Mouse (Mus musculus) heart, postnatal 0 days (tissue): ENCODE data around the gene Emilin3. TPM values are rescaled to one million over a fixed set of nuclear protein-coding genes. Genes with fewer than 3 reads are reported as not detected.

Experiments
- ATAC-seq: fragments of 200-750 bp; cut with Nextera tagmentation; 2 replicates; pipeline ENCODE4 v1.8.0; 2017; ENCODE audit warnings: low read depth, moderate number of reproducible peaks, moderate library complexity; ENCODE audit not compliant: insufficient read depth
- DNase-seq: peaks from one replicate; pipeline ENCODE4 v3.0.0-alpha.2; 2016; ENCODE audit warnings: low spot score
- H3K27ac ChIP-seq: fragments of 300-500 bp; sonication (generic); 2 replicates; pipeline ENCODE4 v1.5.1; 2014; ENCODE audit warnings: low read depth, mild to moderate bottlenecking
- H3K27me3 ChIP-seq: fragments of 300-500 bp; sonication (generic); 2 replicates; pipeline ENCODE4 v1.6.1; 2014; ENCODE audit warnings: low read length, mixed read lengths; ENCODE audit not compliant: control insufficient read depth, insufficient read depth
- H3K36me3 ChIP-seq: fragments of 300-500 bp; sonication (generic); replicated peaks from 2 replicates; pipeline ENCODE4 v1.6.1; 2014; ENCODE audit warnings: low read length, mixed read lengths; ENCODE audit not compliant: control insufficient read depth, insufficient read depth
- H3K4me1 ChIP-seq: fragments of 300-500 bp; sonication (generic); 2 replicates; pipeline ENCODE4 v1.6.1; 2014; ENCODE audit warnings: antibody characterized with exemption; ENCODE audit not compliant: control insufficient read depth, insufficient read depth
- H3K4me2 ChIP-seq: fragments of 300-500 bp; sonication (generic); 2 replicates; pipeline ENCODE4 v1.6.1; 2014; ENCODE audit warnings: low read depth, mild to moderate bottlenecking, low read length, moderate library complexity
- H3K4me3 ChIP-seq: fragments of 300-500 bp; sonication (generic); 2 replicates; pipeline ENCODE4 v1.5.1; 2014; ENCODE audit warnings: low read depth, low read length
- H3K9ac ChIP-seq: fragments of 300-500 bp; sonication (generic); replicated peaks from 2 replicates; pipeline ENCODE4 v1.6.1; 2014; ENCODE audit warnings: low read depth, low read length, mixed read lengths
- H3K9me3 ChIP-seq: fragments of 300-500 bp; sonication (generic); replicated peaks from 2 replicates; pipeline ENCODE4 v1.6.1; 2016; ENCODE audit warnings: low read length; ENCODE audit not compliant: control insufficient read depth
- CTCF ChIP-seq: IDR thresholded peaks from 2 replicates; pipeline ENCODE4 v1.5.1; 2016; ENCODE audit warnings: antibody characterized with exemption, control low read depth, low read depth
- EP300 ChIP-seq: IDR thresholded peaks from 2 replicates; pipeline ENCODE4 v1.6.1; 2016; ENCODE audit warnings: antibody characterized with exemption, low read depth
- WGBS: fragments of 180-500 bp; shearing (Covaris S2); extraction: QIAGEN DNeasy Blood & Tissue Kit; methylation state at CpG from one replicate; pipeline ENCODE4 v1.1.7; 2014; 5-methylcytosine and 5-hydroxymethylcytosine counted together
- polyA plus RNA-seq: library from polyadenylated mRNA; unstranded; fragments of >200 nt; fragmentation: Nextera tagmentation; extraction: Ambion mirVana; gene quantifications from 2 replicates; pipeline ENCODE4 v1.2.1, GENCODE M21; 2015
- total RNA-seq: library from RNA; depleted of rRNA; stranded (reverse); fragments of >200 nt; gene quantifications from 2 replicates; pipeline ENCODE4 v1.2.3, GENCODE M21; 2014; ENCODE audit warnings: low replicate concordance

The Emilin3 gene
- total and polyA plus RNA-seq, 2 experiments from 2014 or later = 0.10 to 0.84 TPM

GRCm38 (mm10) chr2:160955331-160955730, 43.2 kb upstream of the Emilin3 start:
- H3K9me3 ChIP-seq = no peaks in the 10 kb centered on the region
- H3K4me2 ChIP-seq = no peak overlapping the region
- 50% methylated on average over 7 of the region's 7 CpGs for WGBS
- peaks cover 22% of the 10 kb centered on the region for H3K4me1 ChIP-seq
- peak overlapping the region; percentile 69 for H3K27ac ChIP-seq
- no peak overlapping the region for H3K9ac ChIP-seq
- ATAC-seq (peak; percentile 49), DNase-seq (peak; percentile 62)
- no peaks in the 10 kb centered on the region for H3K27me3 ChIP-seq
- H3K36me3 ChIP-seq = peaks cover 80% of the 10 kb centered on the region
- no peak overlapping the region for H3K4me3 ChIP-seq
- TF ChIP-seq CTCF (peak; percentile 39), EP300 (no peak)

- ATAC-seq (no peak), DNase-seq (no peak)
- Histone ChIP-seq H3K9me3 (no peaks in the 10 kb centered on the region), H3K36me3 (peaks cover 80% of the 10 kb centered on the region), H3K27me3 (no peaks in the 10 kb centered on the region), H3K9ac (no peak overlapping the region), H3K27ac (no peak overlapping the region), H3K4me2 (no peak overlapping the region), H3K4me1 (peaks cover 22% of the 10 kb centered on the region), H3K4me3 (no peak overlapping the region)
- 84% methylated on average over 3 of the region's 3 CpGs for WGBS
- TF ChIP-seq CTCF (no peak), EP300 (no peak)
Measured at GRCm38 (mm10) chr2:160954541-160954940, 42.4 kb upstream of the Emilin3 start.

DNA sequence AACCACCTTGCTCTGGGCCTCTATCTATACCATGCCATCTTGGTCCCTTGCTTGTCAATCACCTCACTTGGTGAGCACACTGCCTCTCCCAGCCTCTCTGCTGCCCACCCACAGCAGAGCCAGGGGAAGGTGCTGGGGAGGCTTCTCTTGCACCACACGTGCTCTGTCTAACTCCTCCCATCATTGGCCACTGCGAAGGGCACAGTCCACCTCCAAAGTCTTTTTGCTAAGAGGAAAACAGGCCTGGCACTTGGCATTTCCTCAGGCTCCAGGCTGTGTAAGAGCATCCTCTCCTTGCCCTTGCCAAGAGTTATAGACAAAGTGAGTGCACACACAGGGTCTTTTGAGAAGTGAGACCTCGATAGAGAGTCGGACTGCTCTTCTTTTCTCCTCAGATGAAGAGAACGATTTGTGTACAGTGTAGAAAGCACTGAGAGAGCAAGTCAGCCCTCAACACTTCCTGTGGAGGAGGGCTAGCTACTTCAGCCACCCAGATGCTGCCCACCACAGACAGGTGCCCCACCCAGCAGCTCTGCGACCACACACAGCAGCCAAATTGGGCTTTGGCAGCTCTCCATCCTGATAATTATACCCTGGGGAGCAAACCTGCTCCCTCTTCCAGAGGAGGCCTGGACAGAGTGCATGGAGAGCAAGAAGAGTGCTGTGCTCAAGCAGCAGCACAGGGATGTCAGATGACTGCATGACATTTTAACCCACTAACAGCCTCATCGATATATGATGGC, 41.2 kb upstream of the Emilin3 start:
- Histone ChIP-seq H3K36me3 (peaks cover 83% of the 10 kb centered on the region), H3K27ac (0 out of 2 replicates have a peak overlapping the region, but pooled peaks have one; percentile 23), H3K4me1 (peaks cover 22% of the 10 kb centered on the region), H3K4me3 (no peak overlapping the region), H3K27me3 (no peaks in the 10 kb centered on the region), H3K9ac (no peak overlapping the region), H3K4me2 (no peak overlapping the region), H3K9me3 (no peaks in the 10 kb centered on the region)
- no peak for TF ChIP-seq EP300
- TF ChIP-seq CTCF = no peak
- WGBS = 48% methylated on average over 7 of the region's 7 CpGs
- 0 out of 2 replicates have a peak, but pooled peaks have one; percentile 27 for ATAC-seq
- no peak for DNase-seq

- peaks cover 89% of the 10 kb centered on the region for H3K36me3 ChIP-seq
- H3K27me3 ChIP-seq = no peaks in the 10 kb centered on the region
- no peak overlapping the region for H3K4me3 ChIP-seq
- no peak overlapping the region for H3K4me2 ChIP-seq
- no peak overlapping the region for H3K9ac ChIP-seq
- ATAC-seq (no peak), DNase-seq (no peak)
- no peak overlapping the region for H3K27ac ChIP-seq
- TF ChIP-seq EP300 (no peak), CTCF (no peak)
- 62% methylated on average over 4 of the region's 4 CpGs for WGBS
- H3K4me1 ChIP-seq = peaks cover 22% of the 10 kb centered on the region
- no peaks in the 10 kb centered on the region for H3K9me3 ChIP-seq
Measured at GRCm38 (mm10) chr2:160951595-160951994, 39.5 kb upstream of the Emilin3 start.

- Histone ChIP-seq H3K27ac (no peak overlapping the region), H3K4me2 (no peak overlapping the region), H3K9me3 (no peaks in the 10 kb centered on the region), H3K27me3 (no peaks in the 10 kb centered on the region), H3K4me1 (peaks cover 3% of the 10 kb centered on the region; the same call in 1 of the 2 replicates), H3K4me3 (no peak overlapping the region), H3K9ac (no peak overlapping the region), H3K36me3 (peaks cover 17% of the 10 kb centered on the region)
- TF ChIP-seq EP300 = no peak
- TF ChIP-seq CTCF = peak; percentile 46
- 81% methylated on average over 3 of the region's 3 CpGs for WGBS
- ATAC-seq (no peak), DNase-seq (no peak)
Measured at GRCm38 (mm10) chr2:160942443-160942842, 30.3 kb upstream of the Emilin3 start.
